Mouse (Mus musculus): ENCODE data around the gene Gpr31b. TPM values are rescaled to one million over a fixed set of nuclear protein-coding genes. Genes with fewer than 3 reads are reported as not detected.

Gpr31b gene
- polyA plus RNA-seq, 1 experiment = 0.41 TPM

Other genes starting within 250 kb of the Gpr31b start
- not detected in 2 replicates for gene Mas1, start 184.2 kb downstream of the Gpr31b start, polyA plus RNA-seq (2012; rRNA removed)
- not detected in 2 replicates for gene Mrgprh, start 176.3 kb downstream of the Gpr31b start, polyA plus RNA-seq (2012; rRNA removed)
- 0.32 and 0.88 TPM in 2 replicates for gene Pnldc1, start 142.1 kb downstream of the Gpr31b start, polyA plus RNA-seq (2012; rRNA removed)
- 29.9 and 32.9 TPM in 2 replicates for gene Tcp1, start 136.6 kb downstream of the Gpr31b start, polyA plus RNA-seq (2012; rRNA removed)
- gene Mrpl18, start 136.0 kb downstream of the Gpr31b start, polyA plus RNA-seq (2012; rRNA removed) = 19.9 and 22.3 TPM in 2 replicates
- gene Acat3, start 111.7 kb downstream of the Gpr31b start, polyA plus RNA-seq (2012; rRNA removed) = 0.07 TPM in 1 of 2 replicates, not detected in the other
- 3.5 and 4.6 TPM in 2 replicates for gene Acat2, start 91.5 kb downstream of the Gpr31b start, polyA plus RNA-seq (2012; rRNA removed)
- gene Wtap, start 58.1 kb downstream of the Gpr31b start, polyA plus RNA-seq (2012; rRNA removed) = 11.7 TPM in 2 replicates
- 98.9 and 191 TPM in 2 replicates for gene Sod2, start 45.5 kb downstream of the Gpr31b start, polyA plus RNA-seq (2012; rRNA removed)
- gene Tcp10b, start 8.8 kb upstream of the Gpr31b start, polyA plus RNA-seq (2012; rRNA removed) = not detected in 2 replicates
- 0.05 TPM in 1 of 2 replicates, not detected in the other for gene Unc93a, start 79.5 kb upstream of the Gpr31b start, polyA plus RNA-seq (2012; rRNA removed)
- gene Smok2a, start 168.9 kb upstream of the Gpr31b start, polyA plus RNA-seq (2012; rRNA removed) = not detected in 2 replicates
- not detected in 2 replicates for gene Smok2b, start 178.0 kb upstream of the Gpr31b start, polyA plus RNA-seq (2012; rRNA removed)

Data from spleen, adult 2 months (tissue).